Mouse (Mus musculus): Measurements from ENCODE around the gene Btd.

Gene Btd

DNA sequence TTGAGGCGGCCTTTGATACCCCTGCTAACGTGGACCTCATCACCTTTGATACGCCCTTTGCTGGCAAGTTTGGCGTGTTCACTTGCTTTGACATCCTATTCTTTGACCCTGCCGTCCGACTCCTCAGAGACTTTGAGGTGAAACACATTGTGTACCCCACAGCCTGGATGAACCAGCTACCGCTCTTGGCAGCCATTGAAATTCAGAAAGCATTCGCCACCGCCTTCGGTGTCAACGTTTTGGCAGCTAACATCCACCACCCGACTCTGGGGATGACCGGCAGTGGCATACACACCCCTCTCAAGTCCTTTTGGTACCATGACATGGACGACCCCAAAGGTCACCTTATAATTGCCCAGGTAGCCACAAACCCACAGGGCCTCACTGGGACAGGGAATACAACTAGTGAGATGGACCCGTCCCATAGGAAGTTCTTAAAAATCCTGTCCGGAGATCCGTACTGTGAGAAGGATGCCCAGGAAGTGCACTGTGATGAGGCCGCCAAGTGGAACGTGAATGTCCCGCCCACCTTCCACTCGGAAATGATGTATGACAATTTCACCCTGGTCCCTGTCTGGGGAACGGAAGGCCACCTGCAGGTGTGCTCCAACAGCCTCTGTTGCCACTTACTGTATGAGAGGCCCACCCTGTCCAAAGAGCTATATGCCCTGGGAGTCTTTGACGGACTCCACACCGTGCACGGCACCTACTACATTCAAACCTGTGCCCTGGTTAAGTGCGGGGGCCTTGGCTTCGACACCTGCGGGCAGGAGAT is 26.3 kb downstream of the Btd start:
- DNase-seq = no peak

DNA sequence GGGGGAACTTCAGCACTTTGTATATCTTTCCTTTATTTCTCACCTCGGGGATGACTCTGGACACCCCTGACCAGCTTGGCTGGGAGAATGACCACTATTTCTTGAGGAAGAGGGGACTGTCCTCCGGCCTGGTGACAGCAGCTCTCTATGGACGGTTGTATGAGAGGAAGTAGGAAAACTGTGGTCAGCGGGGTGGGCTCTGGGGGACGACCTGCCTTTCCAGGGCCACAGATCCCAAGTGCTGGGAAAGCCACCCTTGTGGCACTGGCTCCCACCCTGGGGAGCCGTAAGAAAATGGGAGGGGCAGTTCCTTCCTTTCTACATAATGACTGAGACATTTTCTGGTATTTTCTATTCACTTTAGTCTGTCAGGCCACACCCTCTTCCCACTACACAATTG is 26.9 kb downstream of the Btd start:
- DNase-seq = no peak

- DNase-seq = no peak
Measured at GRCm38 (mm10) chr14:31668326-31668725, 27.5 kb downstream of the Btd start.

GRCm38 (mm10) chr14:31669161-31669611 is 28.4 kb downstream of the Btd start:
- peak; percentile 49 to 54 for DNase-seq

- no peak for DNase-seq
Measured at GRCm38 (mm10) chr14:31669642-31670490, 29.0 kb downstream of the Btd start.

GRCm38 (mm10) chr14:31671635-31672320 is 30.9 kb downstream of the Btd start:
- no peak for DNase-seq

DNA sequence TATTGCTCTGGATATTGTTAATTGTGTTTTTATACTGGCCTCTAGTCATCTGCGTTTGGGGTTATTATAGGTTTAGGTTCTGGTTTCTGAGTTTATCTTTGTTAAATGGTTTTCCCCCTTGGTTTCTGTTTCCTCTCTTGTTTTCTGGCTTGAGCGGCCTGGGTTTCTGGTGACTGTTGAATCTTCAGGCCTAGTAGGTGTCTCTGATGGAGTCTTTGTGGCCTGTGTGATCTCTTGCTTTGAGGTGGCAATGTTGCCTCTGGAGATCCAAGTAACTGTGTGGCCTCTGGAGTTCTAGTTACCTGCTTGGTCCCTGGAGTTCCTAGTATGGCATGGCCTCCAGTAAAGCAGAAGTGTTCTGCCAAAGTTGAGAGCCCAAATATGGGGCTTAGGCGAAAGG is 39.8 kb downstream of the Btd start:
- no peak for DNase-seq

GRCm38 (mm10) chr14:31681291-31681690 is 40.5 kb downstream of the Btd start:
- DNase-seq = no peak

DNA sequence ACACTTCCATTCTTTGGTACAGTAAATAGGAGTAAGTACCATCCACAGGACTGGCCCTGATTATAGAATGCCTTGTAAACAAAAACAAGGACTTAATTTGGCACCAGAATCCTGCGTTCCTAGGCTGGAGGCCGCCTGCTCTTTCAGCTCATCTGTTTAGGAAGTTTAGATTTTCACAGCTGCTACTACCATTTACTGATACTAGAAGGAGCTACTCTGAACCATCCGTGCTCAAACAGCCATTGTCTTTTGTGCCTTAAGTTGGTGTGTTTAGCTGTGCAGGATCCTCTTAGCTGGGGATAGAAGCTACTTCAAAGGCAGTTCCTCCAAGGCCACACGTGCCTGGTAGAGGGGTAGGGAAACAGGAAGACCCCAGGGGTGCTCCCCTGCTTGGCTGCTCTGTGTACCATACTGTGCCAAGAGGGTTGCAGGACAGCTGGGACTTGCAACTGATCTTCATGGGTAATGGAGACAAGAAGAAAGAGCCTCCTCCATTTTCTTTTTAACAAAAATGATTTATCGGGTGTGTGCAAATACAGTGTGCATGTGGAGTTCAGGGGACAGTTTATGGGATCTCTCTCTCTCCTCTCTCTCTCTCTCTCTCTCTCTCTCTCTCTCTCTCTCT is 41.2 kb downstream of the Btd start:
- no peak for DNase-seq

DNA sequence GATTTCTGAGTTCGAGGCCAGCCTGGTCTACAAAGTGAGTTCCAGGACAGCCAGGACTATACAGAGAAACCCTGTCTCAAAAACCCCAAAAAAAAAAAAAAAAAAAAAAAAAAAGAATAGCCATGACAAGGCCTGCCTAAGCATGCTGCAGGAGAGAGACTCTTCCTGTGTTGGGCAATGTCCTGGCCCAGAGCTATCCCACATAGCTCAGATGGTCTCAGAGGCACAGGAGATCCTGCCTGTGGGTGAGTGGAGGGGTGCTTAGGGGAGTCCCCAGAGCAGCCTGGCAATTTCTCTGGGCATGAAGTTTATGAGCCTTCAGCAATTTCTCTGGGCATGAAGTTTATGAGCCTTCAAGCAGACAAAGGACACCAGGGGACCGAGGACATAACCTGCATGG is 42.8 kb downstream of the Btd start:
- DNase-seq = no peak

- no peak for DNase-seq
Measured at GRCm38 (mm10) chr14:31684343-31685040, 43.7 kb downstream of the Btd start.

DNA sequence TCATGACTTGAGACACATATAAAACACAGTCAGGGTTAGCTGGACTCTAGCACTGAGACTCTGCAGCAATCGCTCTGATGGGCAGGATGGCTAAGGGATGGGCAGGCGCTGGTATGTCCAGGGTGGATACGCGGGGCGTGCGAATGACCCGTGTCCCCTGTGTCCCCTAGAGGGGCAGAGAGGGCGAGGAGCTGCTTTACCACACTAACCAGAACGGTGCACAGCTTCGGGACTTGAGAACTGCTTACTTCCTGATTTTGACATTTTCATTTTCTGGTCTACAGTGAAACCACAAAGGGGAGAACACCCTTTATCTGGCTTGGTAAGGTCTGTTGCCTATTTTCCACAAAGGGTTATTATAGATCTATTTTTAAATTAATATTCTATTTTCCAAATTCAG is 44.9 kb downstream of the Btd start:
- no peak for DNase-seq

- no peak for DNase-seq
Measured at GRCm38 (mm10) chr14:31686231-31686630, 45.4 kb downstream of the Btd start.

DNA sequence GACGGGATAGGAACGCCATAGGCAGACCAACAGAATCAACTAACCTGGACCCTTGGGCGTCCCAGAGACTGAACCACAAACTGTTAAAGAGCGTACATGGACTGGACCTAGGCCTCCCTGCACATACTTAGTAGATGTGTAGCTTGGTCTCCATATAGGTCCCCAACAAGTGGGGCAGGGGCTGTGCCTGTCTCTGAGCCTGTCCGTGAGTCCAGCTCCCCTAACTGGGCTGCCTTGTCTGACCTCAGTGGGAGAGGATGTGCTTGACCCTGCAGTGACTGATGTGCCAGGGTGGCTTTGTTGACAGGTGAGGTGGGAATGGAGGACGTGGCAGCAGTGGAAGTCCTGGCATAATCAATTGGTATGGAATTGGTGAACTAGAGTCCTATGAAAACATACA is 51.7 kb downstream of the Btd start:
- DNase-seq = no peak

DNA sequence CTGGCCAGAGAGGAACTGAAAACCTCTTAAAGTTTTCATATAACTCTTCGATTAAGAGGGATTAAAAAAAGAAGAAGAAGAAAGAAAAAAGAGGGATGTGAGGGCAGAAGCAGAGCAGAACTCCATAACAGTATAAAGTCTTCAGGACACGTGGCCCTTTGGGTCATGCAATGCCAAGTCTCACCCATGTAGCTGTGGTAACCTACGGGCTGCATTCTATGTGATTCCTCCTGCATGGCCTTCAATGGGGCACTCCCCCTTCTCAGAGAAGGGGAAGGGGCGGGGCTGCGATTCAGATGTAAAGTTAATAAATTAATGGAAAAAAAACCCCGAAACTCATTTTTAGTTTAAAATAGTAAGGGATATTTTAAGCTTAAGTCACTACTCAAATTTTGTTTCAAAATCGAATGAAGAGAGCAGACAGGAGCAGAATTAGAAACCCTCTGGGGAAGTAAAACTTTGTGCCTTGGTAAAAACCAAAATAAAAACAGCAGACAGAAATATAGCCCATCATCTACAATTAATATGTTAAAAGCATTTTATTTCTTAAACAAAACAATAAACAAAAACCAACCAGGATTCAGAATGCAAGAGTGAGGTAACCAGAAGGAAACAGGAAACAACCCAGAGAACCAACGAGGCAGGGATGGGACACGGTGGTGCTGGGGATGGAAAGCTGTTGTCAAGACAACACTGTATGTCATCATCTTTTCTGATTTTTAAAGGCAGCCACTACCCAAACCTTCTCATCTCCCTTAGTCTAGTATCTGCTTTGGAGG is 55.6 kb downstream of the Btd start:
- DNase-seq = no peak

DNA sequence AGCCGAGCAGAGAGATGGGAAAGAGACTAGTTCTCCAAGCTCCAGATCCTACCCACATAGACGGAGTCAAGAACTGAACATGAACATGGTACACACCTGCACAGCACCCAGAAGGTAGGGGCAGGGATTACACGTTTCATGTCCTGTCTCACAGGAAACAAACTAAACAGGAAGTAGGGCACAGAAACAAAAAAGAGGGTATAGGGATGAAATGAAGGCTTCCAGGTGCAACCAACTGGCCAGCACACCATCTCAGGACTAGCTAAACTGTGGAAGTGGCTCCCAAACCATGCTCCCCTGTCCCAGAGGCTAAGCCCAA is 56.1 kb downstream of the Btd start:
- no peak for DNase-seq

- DNase-seq = peak; percentile 52 to 67
Measured at GRCm38 (mm10) chr14:31697346-31697745, 56.5 kb downstream of the Btd start.

DNA sequence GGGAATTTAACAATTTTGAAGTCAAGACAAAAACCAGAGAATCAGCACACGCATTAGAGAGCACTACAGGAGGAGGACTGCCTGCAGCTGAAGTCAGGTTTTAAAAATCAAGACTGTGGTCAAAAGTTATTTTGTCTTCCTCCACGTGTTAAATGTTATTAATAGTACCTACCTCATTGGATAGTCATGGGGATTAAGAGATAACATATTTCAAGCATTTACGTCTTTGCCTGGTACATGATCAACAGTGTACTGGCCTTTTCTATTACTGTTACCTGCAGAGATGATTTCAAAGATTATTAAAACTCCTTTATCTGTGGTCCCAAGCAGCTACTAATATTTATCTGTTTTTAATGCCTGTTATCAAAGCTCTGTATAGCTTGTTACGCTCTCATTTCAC is 56.9 kb downstream of the Btd start:
- DNase-seq = no peak

DNA sequence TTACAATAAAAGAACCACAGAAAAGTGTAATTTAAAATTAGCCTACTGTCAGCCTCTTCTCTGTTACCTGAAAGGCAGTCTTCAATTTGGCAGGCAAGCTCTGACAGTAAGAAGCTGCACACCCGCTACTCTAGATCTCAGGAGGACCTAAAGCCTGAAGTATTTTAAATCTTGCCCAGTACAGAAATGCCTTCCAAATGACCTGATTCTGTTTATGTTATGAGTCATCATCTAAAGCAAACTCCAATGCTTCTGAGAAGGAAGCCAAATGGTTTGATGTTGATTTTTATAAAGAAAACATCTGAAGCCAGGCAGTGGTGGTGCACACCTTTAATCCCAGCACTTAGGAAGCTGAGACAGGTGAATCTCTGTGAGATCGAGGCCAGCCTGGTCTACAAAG is 59.5 kb downstream of the Btd start:
- no peak for DNase-seq

- no peak for DNase-seq
Measured at GRCm38 (mm10) chr14:31709343-31709742, 68.5 kb downstream of the Btd start.

- DNase-seq = no peak
Measured at GRCm38 (mm10) chr14:31715669-31716068, 74.8 kb downstream of the Btd start.

DNA sequence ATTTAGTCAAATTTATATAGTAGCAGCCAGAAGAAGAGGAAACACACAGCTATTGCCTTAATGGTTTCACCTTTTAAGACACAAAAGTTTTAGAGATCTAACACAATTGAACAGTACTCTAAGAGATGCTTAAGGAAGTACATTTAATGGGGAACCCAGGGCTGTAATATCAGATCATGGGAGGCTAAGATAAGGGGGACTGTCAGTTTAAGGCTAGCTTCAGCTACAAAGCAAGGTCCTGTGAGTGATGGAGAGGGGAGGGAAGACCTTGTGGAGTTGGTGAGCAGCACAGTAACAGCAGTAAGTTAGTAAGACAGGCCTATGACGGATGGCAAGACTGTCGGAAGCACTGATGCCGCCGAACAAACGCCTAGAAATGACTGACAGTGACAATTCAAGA is 76.5 kb downstream of the Btd start:
- DNase-seq = no peak
